ENCODE assay signal across 1 mouse cellular context in the genomic region with DNA sequence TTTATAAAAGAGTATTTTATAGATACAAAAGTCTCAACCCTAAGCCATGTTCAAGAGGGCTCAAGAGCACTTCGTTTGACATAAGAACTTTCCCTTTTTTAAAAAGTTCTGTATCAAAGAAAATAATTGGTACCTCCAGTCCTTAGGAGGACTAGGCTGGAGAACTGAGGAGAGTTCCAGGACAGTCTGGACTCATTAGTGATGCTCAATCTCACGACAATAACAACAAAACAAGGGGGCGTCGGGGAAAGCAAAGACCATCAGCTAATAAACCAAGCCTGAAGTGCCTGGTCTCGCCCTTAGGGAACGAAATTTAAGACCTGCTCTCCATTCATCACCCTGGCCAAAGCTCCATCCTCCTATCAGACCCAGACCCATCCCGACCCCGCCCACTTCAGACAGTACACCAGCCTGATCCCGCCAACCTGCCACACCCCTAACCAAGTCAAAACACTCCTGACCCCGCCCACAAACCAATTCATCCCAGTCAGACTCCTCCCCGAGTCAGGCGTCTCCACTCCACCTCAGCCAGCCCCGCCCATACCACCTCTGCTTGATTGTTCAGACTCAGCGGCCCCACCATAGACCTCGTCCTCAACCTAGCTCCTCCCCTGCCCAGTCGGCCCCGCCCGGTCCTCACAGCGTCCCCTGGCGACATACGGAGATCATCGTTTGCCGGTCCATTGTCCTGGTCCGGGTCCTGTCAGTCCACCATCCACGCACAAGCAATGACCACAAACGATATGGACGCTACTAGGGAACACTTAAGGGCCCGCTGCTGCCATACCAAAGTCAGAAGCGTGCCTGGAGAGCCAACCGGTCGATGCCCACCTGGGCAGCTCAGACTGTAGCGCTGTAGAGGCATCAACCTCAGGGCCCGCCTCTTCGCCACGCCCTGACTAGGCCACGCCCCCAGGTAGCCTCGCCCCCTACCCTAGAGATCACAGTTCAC.
A peak's percentile ranks its signal among the peaks of the same experiment; 100 is the strongest.
TF ChIP-seq lines count a peak whose summit lies in the region.

No protein-coding gene starts in this region.

TF ChIP-seq in CH12.LX, 34 proteins besides CTCF, POLR2A, EP300 and RAD21:
- no peak for TF ChIP-seq ZC3H11A (IDR thresholded peaks at IDR 0.05; ENCODE audit: low read depth, low read length)
- 0 out of 2 replicates have a peak, but pooled peaks have one; percentile 38 for TF ChIP-seq MAZ (IDR thresholded peaks at IDR 0.05; ENCODE audit: low read depth, low read length)
- TF ChIP-seq NELFE (IDR thresholded peaks at IDR 0.05; ENCODE audit: low read depth, low read length), result no peak
- no peak for TF ChIP-seq MYC (IDR thresholded peaks at IDR 0.05; ENCODE audit: low read depth, low read length)
- TF ChIP-seq IRF4 (IDR thresholded peaks at IDR 0.05; ENCODE audit: low read depth, low read length), result no peak
- no peak for TF ChIP-seq GABPA (IDR thresholded peaks at IDR 0.05; ENCODE audit: insufficient replicate concordance, low read depth, low read length)
- TF ChIP-seq ELF1 (IDR thresholded peaks at IDR 0.05; ENCODE audit: low read depth, low read length), result 0 out of 2 replicates have a peak, but pooled peaks have one; percentile 29
- TF ChIP-seq TCF12 (IDR thresholded peaks at IDR 0.05; ENCODE audit: low read depth, low read length), result no peak
- TF ChIP-seq KAT2A (IDR thresholded peaks at IDR 0.05; ENCODE audit: insufficient replicate concordance, low read length), result no peak
- peak; percentile 2; the same call in 1 of the 2 replicates for TF ChIP-seq SMC3 (IDR thresholded peaks at IDR 0.05; ENCODE audit: low read depth, low read length)
- TF ChIP-seq SIN3A (IDR thresholded peaks at IDR 0.05; ENCODE audit: low read length), result peak; percentile 30; the same call in 1 of the 2 replicates
